Mouse (Mus musculus) forebrain, embryonic 12.5 days (tissue): Measurements from ENCODE around the gene Foxp1. TPM values are rescaled to one million over a fixed set of nuclear protein-coding genes. Genes with fewer than 3 reads are reported as not detected.

ENCODE experiments used
- ATAC-seq: fragments of 200-750 bp; cut with Nextera tagmentation; 2 replicates; pipeline ENCODE4 v1.8.0; 2017; ENCODE audit warnings: moderate TSS enrichment; ENCODE audit not compliant: low FRiP score
- H3K27ac ChIP-seq: fragments of 300-500 bp; sonication (generic); 2 replicates; pipeline ENCODE4 v1.5.1; 2016; ENCODE audit warnings: mild to moderate bottlenecking
- H3K27me3 ChIP-seq: fragments of 300-500 bp; sonication (generic); 2 replicates; pipeline ENCODE4 v1.6.1; 2016; ENCODE audit warnings: mild to moderate bottlenecking
- H3K36me3 ChIP-seq: fragments of 300-500 bp; sonication (generic); replicated peaks from 2 replicates; pipeline ENCODE4 v1.6.1; 2016; ENCODE audit warnings: mild to moderate bottlenecking
- H3K4me1 ChIP-seq: fragments of 300-500 bp; sonication (generic); 2 replicates; pipeline ENCODE4 v1.6.1; 2016
- H3K4me2 ChIP-seq: fragments of 300-500 bp; sonication (generic); 2 replicates; pipeline ENCODE4 v1.6.1; 2016; ENCODE audit warnings: mild to moderate bottlenecking, moderate library complexity
- H3K4me3 ChIP-seq: fragments of 300-500 bp; sonication (generic); replicated peaks from 2 replicates; pipeline ENCODE4 v1.5.1; 2016; ENCODE audit warnings: mild to moderate bottlenecking
- H3K9ac ChIP-seq: fragments of 300-500 bp; sonication (generic); 2 replicates; pipeline ENCODE4 v1.6.1; 2016; ENCODE audit warnings: mild to moderate bottlenecking
- H3K9me3 ChIP-seq: fragments of 300-500 bp; sonication (generic); 2 replicates; pipeline ENCODE4 v1.6.1; 2016
- WGBS: fragments of 180-500 bp; shearing (Covaris S2); methylation state at CpG from one replicate; pipeline ENCODE4 v1.1.7; 2016; 5-methylcytosine and 5-hydroxymethylcytosine counted together
- polyA plus RNA-seq: library from polyadenylated mRNA; unstranded; fragments of >200 nt; fragmentation: Nextera tagmentation; extraction: Ambion mirVana; gene quantifications from 2 replicates; pipeline ENCODE4 v1.2.1, GENCODE M21; 2016

Gene Foxp1
- polyA plus RNA-seq, 1 experiment from 2014 or later = 77.3 TPM

DNA sequence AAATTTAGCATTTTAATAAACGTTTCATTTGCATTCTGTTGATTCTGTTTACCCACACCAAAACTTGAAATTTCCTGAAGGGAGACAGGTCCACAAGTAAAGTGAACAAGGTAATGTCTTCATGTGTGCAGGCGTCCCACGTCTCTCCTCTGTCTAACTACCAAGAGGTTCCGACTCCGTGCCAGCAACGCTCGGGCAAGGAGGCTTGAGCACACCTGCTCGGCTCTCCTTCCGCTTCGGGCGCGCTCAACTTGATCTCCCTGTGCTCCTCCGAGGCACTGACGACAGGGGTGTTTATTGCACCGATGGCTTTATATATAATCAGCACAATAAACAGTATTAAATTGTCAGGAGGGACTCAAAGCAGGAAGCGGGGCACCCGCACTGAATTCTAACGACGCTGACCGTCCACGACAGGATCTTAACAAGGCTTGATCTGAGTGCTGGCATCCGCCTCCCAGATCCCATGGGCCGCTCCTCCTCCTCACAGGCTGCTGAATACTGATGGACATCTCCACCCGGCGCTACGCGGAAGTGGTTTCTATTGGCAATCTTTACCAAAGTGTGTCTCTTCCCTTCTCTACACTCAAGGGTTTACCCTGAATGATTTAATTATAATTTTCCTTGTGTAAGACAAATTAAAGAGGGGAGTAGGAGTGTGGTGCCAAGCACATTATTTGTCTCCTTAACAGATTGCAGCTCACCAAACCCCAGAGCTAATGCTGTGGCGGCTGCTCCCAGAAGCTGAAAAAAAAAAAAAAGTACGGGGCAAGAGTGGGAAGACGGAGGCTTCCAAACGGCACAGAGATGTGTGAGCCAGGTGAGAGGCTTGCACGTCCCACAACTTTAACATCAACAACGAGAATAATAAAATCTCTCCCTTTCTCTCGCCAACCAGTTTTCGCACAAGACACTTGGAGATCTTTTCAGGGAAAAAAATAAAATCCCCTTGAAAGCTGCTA, 523.3 kb downstream of the Foxp1 start:
- H3K27ac ChIP-seq = no peak overlapping the region
- H3K36me3 ChIP-seq = peaks cover 11% of the 10 kb centered on the region
- no peak overlapping the region for H3K4me2 ChIP-seq
- H3K4me3 ChIP-seq = no peak overlapping the region
- 64% methylated on average over 35 of the region's 35 CpGs for WGBS
- H3K9ac ChIP-seq = no peak overlapping the region
- peak; percentile 45; the same call in 1 of the 2 replicates for ATAC-seq
- H3K4me1 ChIP-seq = peaks cover 44% of the 10 kb centered on the region
- peaks cover 12% of the 10 kb centered on the region; the same call in 1 of the 2 replicates for H3K27me3 ChIP-seq
- H3K9me3 ChIP-seq = no peaks in the 10 kb centered on the region

DNA sequence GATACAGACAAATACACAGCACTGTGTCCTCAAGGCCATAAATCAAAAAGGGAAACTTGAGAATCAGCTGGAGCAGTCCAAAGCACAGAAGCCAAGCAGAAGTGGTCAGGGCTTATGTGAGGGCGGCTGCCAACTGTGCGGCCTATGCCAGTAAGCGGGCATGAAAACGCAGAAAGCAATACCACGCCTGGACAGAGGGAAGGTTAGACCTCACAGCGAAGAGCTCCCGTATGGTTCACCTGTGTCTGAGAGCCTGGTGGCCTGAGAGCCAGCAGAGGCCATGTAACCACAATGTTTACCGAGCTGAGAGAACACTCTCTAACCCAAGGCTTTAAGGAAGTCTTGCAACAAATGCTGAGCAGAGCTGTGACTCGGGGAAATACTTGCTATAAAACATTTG, 524.8 kb downstream of the Foxp1 start:
- peaks cover 5% of the 10 kb centered on the region for H3K36me3 ChIP-seq
- no peak for ATAC-seq
- H3K27ac ChIP-seq = no peak overlapping the region
- H3K4me2 ChIP-seq = no peak overlapping the region
- H3K27me3 ChIP-seq = peaks cover 12% of the 10 kb centered on the region; the same call in 1 of the 2 replicates
- no peak overlapping the region for H3K9ac ChIP-seq
- H3K9me3 ChIP-seq = no peaks in the 10 kb centered on the region
- no peak overlapping the region for H3K4me3 ChIP-seq
- WGBS = 95% methylated on average over 9 of the region's 9 CpGs
- H3K4me1 ChIP-seq = peaks cover 48% of the 10 kb centered on the region

DNA sequence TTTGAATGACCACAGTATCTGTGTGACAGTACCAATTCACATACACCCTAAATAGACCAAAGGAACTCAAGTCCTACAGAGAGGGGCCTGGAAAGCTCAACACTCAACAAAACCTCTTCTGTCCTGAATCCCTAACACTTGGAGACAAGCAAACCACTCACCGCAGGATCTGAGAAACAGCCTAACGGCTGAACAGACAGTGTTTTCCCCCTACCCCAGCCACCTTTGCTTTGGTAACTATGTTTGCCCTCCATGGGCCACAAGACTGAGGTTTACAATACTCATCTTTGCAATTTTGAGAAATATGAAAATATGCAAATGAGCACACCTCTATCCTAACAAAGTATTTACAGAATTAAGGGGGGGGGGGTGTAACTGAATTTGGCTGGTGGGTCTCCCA, 525.7 kb downstream of the Foxp1 start:
- Histone ChIP-seq H3K36me3 (no peaks in the 10 kb centered on the region), H3K9me3 (no peaks in the 10 kb centered on the region), H3K4me1 (peaks cover 48% of the 10 kb centered on the region), H3K4me3 (no peak overlapping the region), H3K9ac (no peak overlapping the region), H3K27me3 (peaks cover 10% of the 10 kb centered on the region; the same call in 1 of the 2 replicates), H3K4me2 (no peak overlapping the region), H3K27ac (no peak overlapping the region)
- no peak for ATAC-seq
- WGBS = 90% methylated on average over 2 of the region's 2 CpGs

DNA sequence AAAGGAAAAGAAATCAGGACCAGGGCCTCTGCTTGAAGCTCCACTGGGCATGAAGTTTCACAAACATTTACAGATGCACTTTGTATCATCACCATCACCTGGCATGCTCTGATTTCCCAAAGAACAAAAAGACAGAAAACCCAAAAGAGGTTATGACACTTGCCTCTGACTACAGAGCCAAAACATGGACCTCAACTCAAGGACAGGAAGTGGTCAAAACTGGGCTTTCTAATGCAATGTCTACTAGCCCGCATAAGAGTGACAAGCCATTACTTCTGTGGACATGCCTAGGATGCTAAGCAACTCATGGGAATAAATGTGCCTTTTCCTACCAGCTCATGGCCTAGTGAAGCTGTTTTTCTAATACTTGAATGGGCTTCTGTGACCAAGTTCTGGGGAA, 526.2 kb downstream of the Foxp1 start:
- H3K4me1 ChIP-seq = peaks cover 51% of the 10 kb centered on the region

DNA sequence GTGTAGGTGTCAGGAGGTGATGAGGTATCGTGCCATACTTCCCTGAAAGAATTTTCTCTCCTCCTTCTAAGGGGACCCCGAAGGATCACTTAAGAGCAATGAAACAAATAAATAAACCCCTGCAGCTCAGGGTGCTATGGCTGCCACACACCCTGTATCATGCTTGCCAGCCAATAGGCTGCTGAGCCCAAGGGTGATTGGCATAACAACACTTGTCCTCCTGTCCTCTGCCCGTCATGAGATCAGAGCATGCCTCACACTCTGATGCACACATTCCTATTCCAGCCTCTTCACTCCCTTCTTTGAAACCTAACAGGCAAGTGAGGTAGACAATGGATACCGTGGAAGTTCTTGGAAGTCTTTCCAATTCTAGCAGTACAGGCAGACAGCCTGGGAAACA, 526.8 kb downstream of the Foxp1 start:
- H3K27ac ChIP-seq = no peak overlapping the region
- H3K4me3 ChIP-seq = no peak overlapping the region
- no peak for ATAC-seq
- WGBS = 76% methylated on average over 4 of the region's 4 CpGs
- H3K4me2 ChIP-seq = no peak overlapping the region
- no peaks in the 10 kb centered on the region for H3K36me3 ChIP-seq
- H3K4me1 ChIP-seq = peaks cover 50% of the 10 kb centered on the region
- H3K27me3 ChIP-seq = 0 out of 2 replicates have a peak, but pooled peaks cover 4% of the 10 kb centered on the region
- no peaks in the 10 kb centered on the region for H3K9me3 ChIP-seq
- H3K9ac ChIP-seq = no peak overlapping the region

More for the DNA sequence above, 526.2 kb downstream of the Foxp1 start:
- no peaks in the 10 kb centered on the region for H3K36me3 ChIP-seq
- no peak for ATAC-seq
- 94% methylated on average over 1 of the region's 1 CpGs for WGBS
- no peak overlapping the region for H3K27ac ChIP-seq
- no peaks in the 10 kb centered on the region for H3K9me3 ChIP-seq
- no peak overlapping the region for H3K9ac ChIP-seq
- 0 out of 2 replicates have a peak, but pooled peaks cover 5% of the 10 kb centered on the region for H3K27me3 ChIP-seq
- no peak overlapping the region for H3K4me2 ChIP-seq
- H3K4me3 ChIP-seq = no peak overlapping the region

DNA sequence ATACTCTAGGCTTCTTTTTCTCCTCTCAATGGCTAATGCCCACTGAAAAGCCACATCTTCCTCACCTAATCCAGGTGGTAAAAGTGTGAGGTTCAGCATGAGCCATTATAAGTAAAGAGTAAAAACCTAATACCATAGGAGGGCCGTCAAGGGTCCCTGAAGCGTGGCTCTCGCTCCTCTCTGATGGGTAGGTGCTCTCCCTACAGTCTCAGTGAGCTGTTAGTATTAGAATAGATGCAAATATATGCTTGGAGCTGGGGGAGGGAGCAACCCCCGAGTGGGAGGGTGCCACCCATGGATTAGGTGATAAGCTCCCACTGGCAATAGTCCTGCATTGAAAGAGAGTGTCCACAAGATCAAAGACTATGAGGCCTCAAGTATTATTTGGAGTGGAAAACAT, 527.6 kb downstream of the Foxp1 start:
- Histone ChIP-seq H3K27me3 (0 out of 2 replicates have a peak, but pooled peaks cover 4% of the 10 kb centered on the region), H3K4me2 (no peak overlapping the region), H3K9ac (no peak overlapping the region), H3K27ac (peak overlapping the region; percentile 63; the same call in 1 of the 2 replicates), H3K36me3 (no peaks in the 10 kb centered on the region), H3K4me1 (peaks cover 50% of the 10 kb centered on the region), H3K4me3 (no peak overlapping the region), H3K9me3 (no peaks in the 10 kb centered on the region)
- WGBS = 81% methylated on average over 4 of the region's 4 CpGs
- no peak for ATAC-seq

DNA sequence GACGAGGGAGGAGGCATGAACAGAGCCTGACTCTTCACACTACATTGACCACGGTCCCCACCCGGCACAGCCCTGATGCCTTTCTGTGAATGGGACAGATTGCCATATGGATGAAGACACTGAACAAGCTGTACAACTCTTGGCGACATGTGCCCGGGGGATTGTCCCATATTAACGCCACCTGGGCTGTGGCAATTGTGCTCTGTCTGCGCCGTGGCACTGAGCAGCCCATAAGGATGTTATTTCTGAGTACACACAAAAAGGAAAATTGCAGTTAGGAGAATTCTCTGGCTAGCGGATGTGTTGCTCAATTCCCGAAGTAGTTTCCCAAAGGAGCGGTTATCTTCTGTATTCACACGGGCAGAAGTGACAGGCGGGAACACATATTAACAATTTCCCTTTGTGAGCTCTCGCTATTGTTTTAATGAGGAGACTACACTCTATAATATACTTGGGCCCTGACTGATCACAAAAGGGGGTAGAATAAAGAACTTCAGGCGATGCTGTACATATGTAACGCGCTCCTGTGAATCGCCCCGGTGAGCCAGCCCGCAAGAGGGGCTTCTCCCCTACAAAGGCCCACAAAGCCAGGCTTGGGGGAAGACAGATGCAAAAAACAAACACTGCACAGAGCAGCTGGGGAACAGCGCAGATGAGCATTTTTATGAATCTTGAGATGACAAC, 528.3 kb downstream of the Foxp1 start:
- H3K9me3 ChIP-seq = no peaks in the 10 kb centered on the region
- H3K9ac ChIP-seq = no peak overlapping the region; the same call in 1 of the 2 replicates
- ATAC-seq = peak; percentile 75
- no peak overlapping the region for H3K4me3 ChIP-seq
- peak overlapping the region; percentile 19; the same call in 1 of the 2 replicates for H3K4me2 ChIP-seq
- peak overlapping the region; percentile 63 for H3K27ac ChIP-seq
- 33% methylated on average over 21 of the region's 21 CpGs for WGBS
- H3K4me1 ChIP-seq = peaks cover 43% of the 10 kb centered on the region
- 0 out of 2 replicates have a peak, but pooled peaks cover 4% of the 10 kb centered on the region for H3K27me3 ChIP-seq
- no peaks in the 10 kb centered on the region for H3K36me3 ChIP-seq

DNA sequence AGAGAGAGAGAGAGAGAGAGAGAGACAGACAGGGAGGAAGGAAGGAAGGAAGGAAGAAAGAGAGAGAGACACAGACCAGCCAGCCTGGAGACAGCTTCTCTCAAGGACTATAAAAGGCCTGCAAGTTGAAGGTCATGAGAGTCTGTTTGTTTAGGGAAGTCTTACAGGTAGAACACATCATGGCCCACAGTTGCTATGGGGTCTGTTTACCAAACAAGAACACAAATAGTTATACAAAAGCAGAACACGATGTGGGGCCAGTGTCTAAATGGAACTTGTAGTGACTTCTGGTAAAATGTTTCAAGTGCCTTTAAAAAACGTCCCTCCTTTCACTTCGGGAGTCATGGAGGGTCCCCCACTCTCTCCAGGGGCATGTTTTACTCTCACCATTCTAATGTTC, 529.3 kb downstream of the Foxp1 start:
- no peaks in the 10 kb centered on the region for H3K36me3 ChIP-seq
- no peaks in the 10 kb centered on the region for H3K9me3 ChIP-seq
- no peak overlapping the region for H3K27ac ChIP-seq
- no peak overlapping the region for H3K9ac ChIP-seq
- no peak for ATAC-seq
- no peak overlapping the region for H3K4me3 ChIP-seq
- H3K4me2 ChIP-seq = no peak overlapping the region
- 76% methylated on average over 3 of the region's 3 CpGs for WGBS
- H3K27me3 ChIP-seq = 0 out of 2 replicates have a peak, but pooled peaks cover 4% of the 10 kb centered on the region
- peaks cover 40% of the 10 kb centered on the region for H3K4me1 ChIP-seq

DNA sequence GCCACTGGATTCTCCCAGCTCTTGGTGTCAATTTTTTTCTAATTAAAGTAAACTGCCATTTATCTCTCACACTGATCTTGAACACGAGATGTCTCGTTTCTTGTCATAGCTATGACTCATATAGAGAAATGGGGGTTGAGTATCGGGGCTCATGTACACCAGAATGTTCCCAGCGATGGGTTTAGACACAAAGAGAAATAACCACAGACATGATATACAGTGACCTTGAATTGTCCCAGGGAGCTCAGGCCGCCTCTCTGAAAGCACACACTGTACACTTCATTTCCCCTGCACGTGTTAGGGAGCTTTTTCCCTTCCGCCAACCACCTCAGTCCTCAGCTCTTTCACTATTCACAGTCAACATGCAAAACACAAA, 529.8 kb downstream of the Foxp1 start:
- no peak overlapping the region for H3K4me2 ChIP-seq
- ATAC-seq = no peak
- no peaks in the 10 kb centered on the region for H3K9me3 ChIP-seq
- H3K27ac ChIP-seq = no peak overlapping the region
- 88% methylated on average over 7 of the region's 7 CpGs for WGBS
- H3K4me3 ChIP-seq = no peak overlapping the region
- H3K9ac ChIP-seq = no peak overlapping the region
- no peaks in the 10 kb centered on the region for H3K36me3 ChIP-seq
- 0 out of 2 replicates have a peak, but pooled peaks cover under 1% of the 10 kb centered on the region for H3K27me3 ChIP-seq
- peaks cover 40% of the 10 kb centered on the region for H3K4me1 ChIP-seq

DNA sequence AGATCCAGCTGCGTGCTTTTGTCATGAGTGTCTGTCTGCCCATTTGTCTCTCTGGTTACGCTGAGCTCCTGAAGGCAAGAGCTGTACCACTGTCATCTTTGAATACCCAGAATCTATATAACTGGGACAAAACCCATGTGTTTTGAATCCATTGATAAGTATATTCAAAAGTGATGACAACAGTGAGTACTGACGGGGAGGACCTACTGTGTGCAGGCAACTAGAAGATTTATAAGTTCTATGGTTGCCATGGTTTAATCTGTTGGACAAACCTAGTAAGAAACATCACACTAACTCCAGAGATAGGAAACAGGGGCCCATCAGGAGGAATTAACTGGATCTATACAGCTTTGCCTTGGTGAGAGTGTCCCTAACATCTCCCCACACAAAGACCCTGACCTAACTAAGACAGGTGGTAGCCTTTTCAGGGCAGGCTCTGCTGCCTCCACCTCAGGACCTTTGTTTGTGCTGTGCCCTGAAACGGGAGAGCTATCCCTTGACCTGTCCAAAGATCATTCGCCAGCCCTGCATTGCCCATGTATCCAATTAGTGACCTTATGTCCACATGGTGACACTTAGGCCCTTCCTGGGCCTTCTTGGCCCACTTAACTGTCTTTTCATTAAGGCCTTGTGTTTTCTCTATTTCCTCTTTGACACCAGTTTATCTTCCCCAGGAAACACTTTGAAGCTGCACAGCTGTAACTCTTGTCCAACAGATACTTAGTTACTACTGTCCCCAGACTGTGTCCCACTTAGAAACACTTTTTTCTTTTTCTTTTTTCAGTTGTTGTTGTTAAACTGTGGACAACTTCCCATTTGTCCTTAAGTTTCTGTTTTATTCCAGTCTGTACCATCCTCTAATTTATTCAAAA, 530.4 kb downstream of the Foxp1 start:
- no peak overlapping the region for H3K4me3 ChIP-seq
- no peaks in the 10 kb centered on the region for H3K9me3 ChIP-seq
- no peak overlapping the region for H3K27ac ChIP-seq
- 84% methylated on average over 5 of the region's 5 CpGs for WGBS
- ATAC-seq = no peak
- H3K27me3 ChIP-seq = no peaks in the 10 kb centered on the region
- no peak overlapping the region for H3K9ac ChIP-seq
- H3K4me1 ChIP-seq = peaks cover 40% of the 10 kb centered on the region
- no peaks in the 10 kb centered on the region for H3K36me3 ChIP-seq
- no peak overlapping the region for H3K4me2 ChIP-seq

DNA sequence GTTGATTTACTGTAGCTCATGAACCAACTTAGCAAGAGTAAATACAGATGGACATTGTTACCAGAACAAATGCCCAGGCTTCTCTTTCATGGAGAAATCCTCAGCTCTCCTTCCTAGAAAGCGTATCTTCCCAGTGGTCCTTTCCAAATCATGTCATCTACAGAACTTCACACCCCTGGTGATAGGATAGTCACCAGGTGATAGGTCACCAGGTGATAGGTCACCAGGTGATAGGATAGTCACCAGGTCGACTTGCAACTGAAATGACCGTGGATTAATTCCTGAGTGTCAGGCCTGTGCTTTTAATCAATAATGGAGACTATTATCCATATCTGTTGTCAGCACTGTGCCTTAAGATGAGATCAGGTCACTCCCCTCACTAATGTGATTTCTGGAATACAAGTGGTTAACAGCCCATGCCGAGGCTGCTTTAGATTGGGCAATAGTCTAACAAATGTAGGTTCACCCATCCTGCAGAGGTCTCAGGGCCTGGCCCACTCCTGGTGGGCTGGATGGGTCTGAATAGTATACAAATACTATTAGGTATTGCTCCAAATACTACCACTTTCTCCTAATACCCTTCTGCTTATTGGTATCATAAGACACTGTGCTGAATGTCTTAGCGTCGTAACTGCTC, 534.9 kb downstream of the Foxp1 start:
- WGBS = 94% methylated on average over 6 of the region's 6 CpGs
- no peak overlapping the region for H3K27ac ChIP-seq
- H3K4me3 ChIP-seq = no peak overlapping the region
- no peaks in the 10 kb centered on the region for H3K27me3 ChIP-seq
- H3K4me1 ChIP-seq = peaks cover 14% of the 10 kb centered on the region; the same call in 1 of the 2 replicates
- no peaks in the 10 kb centered on the region for H3K36me3 ChIP-seq
- no peak overlapping the region for H3K4me2 ChIP-seq
- no peaks in the 10 kb centered on the region for H3K9me3 ChIP-seq
- no peak overlapping the region for H3K9ac ChIP-seq
- ATAC-seq = no peak
